Mouse (Mus musculus): ENCODE measurements around the gene Doc2b. TPM values are rescaled to one million over a fixed set of nuclear protein-coding genes. Genes with fewer than 3 reads are reported as not detected.

The Doc2b gene
- polyA plus RNA-seq, 1 experiment from 2014 or later = 0.74 TPM

GRCm38 (mm10) chr11:75758553-75758952 lies 37.3 kb downstream of the Doc2b start:
- H3K27ac ChIP-seq = no peak overlapping the region
- peaks cover 73% of the 10 kb centered on the region for H3K36me3 ChIP-seq
- H3K4me1 ChIP-seq = no peaks in the 10 kb centered on the region
- ATAC-seq (ENCODE audit: borderline replicate concordance, extremely low read depth, low FRiP score, low TSS enrichment) = no peak
- H3K9ac ChIP-seq = no peak overlapping the region
- H3K27me3 ChIP-seq = no peaks in the 10 kb centered on the region
- no peaks in the 10 kb centered on the region for H3K9me3 ChIP-seq
- no peak overlapping the region for H3K4me2 ChIP-seq
- 98% methylated on average over 1 of the region's 1 CpGs for WGBS
- no peak overlapping the region for H3K4me3 ChIP-seq

GRCm38 (mm10) chr11:75756687-75757086 lies 39.2 kb downstream of the Doc2b start:
- H3K4me2 ChIP-seq = no peak overlapping the region
- H3K27me3 ChIP-seq = no peaks in the 10 kb centered on the region
- H3K9ac ChIP-seq = no peak overlapping the region
- H3K4me3 ChIP-seq = no peak overlapping the region
- peaks cover 68% of the 10 kb centered on the region for H3K36me3 ChIP-seq
- no peaks in the 10 kb centered on the region for H3K4me1 ChIP-seq
- no peak for ATAC-seq (ENCODE audit: borderline replicate concordance, extremely low read depth, low FRiP score, low TSS enrichment)
- 69% methylated on average over 8 of the region's 8 CpGs for WGBS
- no peak overlapping the region for H3K27ac ChIP-seq
- no peaks in the 10 kb centered on the region for H3K9me3 ChIP-seq

- ATAC-seq (ENCODE audit: borderline replicate concordance, extremely low read depth, low FRiP score, low TSS enrichment) = no peak
- H3K4me1 ChIP-seq = peaks cover 13% of the 10 kb centered on the region
- no peaks in the 10 kb centered on the region for H3K9me3 ChIP-seq
- no peak overlapping the region for H3K4me3 ChIP-seq
- peaks cover 30% of the 10 kb centered on the region for H3K36me3 ChIP-seq
- no peak overlapping the region for H3K4me2 ChIP-seq
- H3K27ac ChIP-seq = no peak overlapping the region
- no peaks in the 10 kb centered on the region for H3K27me3 ChIP-seq
- 65% methylated on average over 4 of the region's 4 CpGs for WGBS
- H3K9ac ChIP-seq = no peak overlapping the region
These were observed 44.8 kb downstream of the Doc2b start for GRCm38 (mm10) chr11:75751082-75751481.

- no peak overlapping the region for H3K4me2 ChIP-seq
- no peak overlapping the region for H3K4me3 ChIP-seq
- H3K9ac ChIP-seq = no peak overlapping the region
- peaks cover 25% of the 10 kb centered on the region for H3K36me3 ChIP-seq
- peaks cover 16% of the 10 kb centered on the region for H3K4me1 ChIP-seq
- no peaks in the 10 kb centered on the region for H3K27me3 ChIP-seq
- H3K27ac ChIP-seq = no peak overlapping the region
- no peaks in the 10 kb centered on the region for H3K9me3 ChIP-seq
- WGBS = 74% methylated on average over 1 of the region's 1 CpGs
- ATAC-seq (ENCODE audit: borderline replicate concordance, extremely low read depth, low FRiP score, low TSS enrichment) = no peak
These were observed 45.3 kb downstream of the Doc2b start for GRCm38 (mm10) chr11:75750537-75750936.

- H3K36me3 ChIP-seq = peaks cover 21% of the 10 kb centered on the region; the same call in 1 of the 2 replicates
- no peaks in the 10 kb centered on the region for H3K27me3 ChIP-seq
- H3K27ac ChIP-seq = no peak overlapping the region
- no peak overlapping the region for H3K4me2 ChIP-seq
- no peaks in the 10 kb centered on the region for H3K9me3 ChIP-seq
- no peak overlapping the region for H3K9ac ChIP-seq
- 83% methylated on average over 3 of the region's 3 CpGs for WGBS
- peaks cover 54% of the 10 kb centered on the region for H3K4me1 ChIP-seq
- ATAC-seq (ENCODE audit: borderline replicate concordance, extremely low read depth, low FRiP score, low TSS enrichment) = no peak
- H3K4me3 ChIP-seq = no peak overlapping the region
These were observed 51.1 kb downstream of the Doc2b start for GRCm38 (mm10) chr11:75744761-75745160.

GRCm38 (mm10) chr11:75741615-75742014 lies 54.2 kb downstream of the Doc2b start:
- H3K4me2 ChIP-seq = no peak overlapping the region
- ATAC-seq (ENCODE audit: borderline replicate concordance, extremely low read depth, low FRiP score, low TSS enrichment) = no peak
- no peak overlapping the region for H3K27ac ChIP-seq
- no peak overlapping the region for H3K9ac ChIP-seq
- peaks cover 30% of the 10 kb centered on the region for H3K36me3 ChIP-seq
- H3K4me3 ChIP-seq = no peak overlapping the region
- H3K9me3 ChIP-seq = no peaks in the 10 kb centered on the region
- peaks cover 58% of the 10 kb centered on the region for H3K4me1 ChIP-seq
- no peaks in the 10 kb centered on the region for H3K27me3 ChIP-seq
- WGBS = 56% methylated on average over 3 of the region's 3 CpGs

- peaks cover 30% of the 10 kb centered on the region for H3K36me3 ChIP-seq
- H3K4me3 ChIP-seq = no peak overlapping the region
- 44% methylated on average over 3 of the region's 3 CpGs for WGBS
- no peak overlapping the region for H3K27ac ChIP-seq
- no peaks in the 10 kb centered on the region for H3K27me3 ChIP-seq
- peaks cover 60% of the 10 kb centered on the region for H3K4me1 ChIP-seq
- H3K4me2 ChIP-seq = no peak overlapping the region
- H3K9me3 ChIP-seq = no peaks in the 10 kb centered on the region
- no peak for ATAC-seq (ENCODE audit: borderline replicate concordance, extremely low read depth, low FRiP score, low TSS enrichment)
- H3K9ac ChIP-seq = no peak overlapping the region
These were observed 55.6 kb downstream of the Doc2b start for GRCm38 (mm10) chr11:75740204-75740603.

- no peak for ATAC-seq (ENCODE audit: borderline replicate concordance, extremely low read depth, low FRiP score, low TSS enrichment)
- Histone ChIP-seq H3K27me3 (no peaks in the 10 kb centered on the region), H3K9ac (no peak overlapping the region), H3K4me1 (peaks cover 57% of the 10 kb centered on the region), H3K4me2 (no peak overlapping the region), H3K4me3 (no peak overlapping the region), H3K27ac (no peak overlapping the region), H3K9me3 (no peaks in the 10 kb centered on the region), H3K36me3 (peaks cover 30% of the 10 kb centered on the region)
- WGBS = 93% methylated on average over 7 of the region's 7 CpGs
These were observed 57.4 kb downstream of the Doc2b start for GRCm38 (mm10) chr11:75738477-75738821.

- WGBS = 57% methylated on average over 2 of the region's 2 CpGs
- no peak for ATAC-seq (ENCODE audit: borderline replicate concordance, extremely low read depth, low FRiP score, low TSS enrichment)
These were observed 57.9 kb downstream of the Doc2b start for GRCm38 (mm10) chr11:75737806-75738476.

GRCm38 (mm10) chr11:75736978-75737377 lies 58.9 kb downstream of the Doc2b start:
- no peak overlapping the region for H3K9ac ChIP-seq

More at GRCm38 (mm10) chr11:75737806-75738476, 57.9 kb downstream of the Doc2b start:
- no peaks in the 10 kb centered on the region for H3K27me3 ChIP-seq
- H3K4me2 ChIP-seq = no peak overlapping the region
- H3K4me3 ChIP-seq = no peak overlapping the region
- no peaks in the 10 kb centered on the region for H3K9me3 ChIP-seq
- no peak overlapping the region for H3K27ac ChIP-seq
- no peak overlapping the region for H3K9ac ChIP-seq
- peaks cover 56% of the 10 kb centered on the region for H3K4me1 ChIP-seq
- H3K36me3 ChIP-seq = peaks cover 30% of the 10 kb centered on the region

GRCm38 (mm10) chr11:75735462-75736252 lies 60.2 kb downstream of the Doc2b start:
- Histone ChIP-seq H3K27ac (no peak overlapping the region), H3K4me3 (peak overlapping the region; percentile 90; the same call in 1 of the 2 replicates), H3K4me1 (peaks cover 56% of the 10 kb centered on the region), H3K27me3 (no peaks in the 10 kb centered on the region), H3K36me3 (peaks cover 21% of the 10 kb centered on the region), H3K4me2 (peak overlapping the region; percentile 69), H3K9ac (no peak overlapping the region), H3K9me3 (no peaks in the 10 kb centered on the region)
- ATAC-seq (ENCODE audit: borderline replicate concordance, extremely low read depth, low FRiP score, low TSS enrichment) = no peak
- 67% methylated on average over 5 of the region's 5 CpGs for WGBS

More at GRCm38 (mm10) chr11:75736978-75737377, 58.9 kb downstream of the Doc2b start:
- peaks cover 58% of the 10 kb centered on the region for H3K4me1 ChIP-seq
- H3K4me3 ChIP-seq = no peak overlapping the region
- H3K27me3 ChIP-seq = no peaks in the 10 kb centered on the region
- WGBS = 44% methylated on average over 3 of the region's 3 CpGs
- H3K36me3 ChIP-seq = peaks cover 26% of the 10 kb centered on the region
- peak overlapping the region; percentile 23; the same call in 1 of the 2 replicates for H3K4me2 ChIP-seq
- ATAC-seq (ENCODE audit: borderline replicate concordance, extremely low read depth, low FRiP score, low TSS enrichment) = no peak
- no peaks in the 10 kb centered on the region for H3K9me3 ChIP-seq
- H3K27ac ChIP-seq = no peak overlapping the region

Data from lung, embryonic 15.5 days (tissue).